Mouse (Mus musculus) inflammation-experienced regulatory T-cells (primary cell): Measurements from ENCODE around the gene Slc6a17. TPM values are rescaled to one million over a fixed set of nuclear protein-coding genes. Genes with fewer than 3 reads are reported as not detected.

Source experiments
- polyA plus RNA-seq, 2 experiments: library from polyadenylated mRNA; unstranded; fragments of 100-300 nt; shearing (Covaris generic); gene quantifications; one replicate each; pipeline ENCODE4 v1.2.1; 2017

The Slc6a17 gene
- under 1 TPM; 0.07 to 0.97 TPM for polyA plus RNA-seq

DNA sequence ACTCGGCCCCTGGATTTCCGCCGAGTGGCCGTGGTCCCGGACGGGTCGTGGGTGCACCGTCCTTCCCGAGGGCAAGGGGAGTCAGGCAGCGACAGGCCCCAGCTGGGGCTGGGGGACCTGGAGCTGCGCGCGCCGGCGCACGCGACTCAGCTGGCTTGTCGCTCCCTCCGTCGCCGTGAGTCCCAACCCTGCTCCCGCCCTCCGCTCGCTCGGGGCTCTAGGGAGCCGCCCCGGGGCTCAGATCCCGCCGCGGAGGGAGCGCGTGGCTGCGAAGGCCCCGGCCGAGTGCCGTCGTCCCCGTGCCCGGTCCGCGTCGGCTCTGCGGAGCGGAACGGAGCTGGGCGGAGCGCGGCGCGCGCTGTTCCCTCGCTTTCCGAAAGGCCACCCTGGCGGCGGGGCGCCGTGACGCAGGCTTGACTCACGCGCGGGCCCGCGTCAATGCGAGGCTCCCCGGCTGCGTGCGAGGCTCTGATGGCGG is at the start of gene Slc6a17:
TSS of gene Slc6a17 (minus strand) at position 388 of the 478 bp plus-strand sequence.

DNA sequence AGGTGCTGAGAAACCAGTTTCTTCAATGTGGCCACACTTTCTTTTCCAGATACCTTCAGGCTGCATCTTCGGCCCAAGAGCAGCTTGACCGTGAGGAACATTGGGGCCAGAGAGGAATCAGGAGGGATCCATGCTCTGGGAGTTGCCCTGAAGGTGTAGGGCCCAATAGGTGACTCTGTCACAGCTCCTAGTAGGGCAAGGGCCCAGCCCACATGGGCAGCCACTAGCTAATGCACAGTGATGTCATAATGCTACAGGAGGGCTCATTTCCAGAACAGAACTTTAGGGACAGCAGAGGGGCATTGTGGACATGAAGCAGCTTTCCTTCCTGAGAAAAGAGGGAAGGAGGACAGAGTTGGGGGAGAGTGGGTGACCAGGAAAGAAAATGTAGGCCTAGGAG is 37.0 kb upstream of the Slc6a17 start, which contains the start of gene Ubl4b:
TSS of gene Ubl4b (minus strand) at position 232 of the 400 bp plus-strand sequence.

DNA sequence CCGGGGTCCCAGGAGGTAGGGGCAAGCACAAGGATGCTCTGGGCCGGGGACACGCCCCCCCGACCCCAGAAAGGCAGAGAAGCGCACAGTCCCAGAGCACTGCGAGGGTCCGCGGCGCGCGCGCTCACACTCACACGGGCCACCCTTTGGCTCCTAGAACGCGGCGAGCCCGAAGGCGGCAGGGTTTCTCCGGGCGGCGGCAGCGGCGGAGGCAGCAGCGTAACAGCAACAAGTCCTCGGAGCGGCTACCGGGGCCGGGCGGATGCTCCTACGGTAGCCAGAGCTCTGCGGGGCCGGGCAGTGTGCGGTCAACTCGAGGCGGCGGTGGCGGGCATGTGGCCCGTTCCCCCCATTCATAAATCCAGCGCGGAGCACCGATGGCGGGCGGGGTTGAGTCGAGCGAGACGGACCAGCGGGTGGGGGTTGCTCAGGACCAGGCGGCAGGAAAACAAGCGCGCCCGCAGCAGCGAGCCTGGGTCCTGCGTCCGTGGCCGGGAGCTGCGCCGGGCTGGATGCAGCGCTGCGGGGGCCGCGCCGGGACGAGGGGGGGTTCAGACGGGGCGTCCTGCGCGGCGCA is 58.5 kb downstream of the Slc6a17 start, which contains the start of gene Kcnc4:
TSS of gene Kcnc4 (minus strand) at position 357 of the 577 bp plus-strand sequence.

Other genes starting within 250 kb of the Slc6a17 start
- gene Lamtor5, start 239.2 kb downstream of the Slc6a17 start, polyA plus RNA-seq = 100 to 1,000 TPM; 140 to 198 TPM
- gene Slc16a4, start 226.8 kb downstream of the Slc6a17 start, polyA plus RNA-seq = under 1 TPM; 0.53 to 0.61 TPM
- gene Rbm15, start 184.3 kb downstream of the Slc6a17 start, polyA plus RNA-seq = 10 to 100 TPM; 10.2 to 11.0 TPM
- under 1 TPM; 0.06 to 0.07 TPM for gene Kcnc4, start 58.5 kb downstream of the Slc6a17 start, polyA plus RNA-seq
- gene Ubl4b, start 37.1 kb upstream of the Slc6a17 start, polyA plus RNA-seq = 1 to 10 TPM in 1 of 2 experiments, not detected in 1; 1.2 TPM
- gene Alx3, start 77.0 kb upstream of the Slc6a17 start, polyA plus RNA-seq = under 1 TPM in 1 of 2 experiments, not detected in 1; 0.34 TPM
- not detected for gene Gm10961, start 113.3 kb upstream of the Slc6a17 start, polyA plus RNA-seq
- 10 to 100 TPM; 54.5 to 61.1 TPM for gene Strip1, start 113.7 kb upstream of the Slc6a17 start, polyA plus RNA-seq
- 10 to 100 TPM; 98.7 to 99.3 TPM for gene Ahcyl1, start 178.5 kb upstream of the Slc6a17 start, polyA plus RNA-seq
- gene Csf1, start 242.5 kb upstream of the Slc6a17 start, polyA plus RNA-seq = 10 to 100 TPM; 59.3 to 75.4 TPM